Mouse (Mus musculus): ENCODE measurements around the gene Vps13d. TPM values are rescaled to one million over a fixed set of nuclear protein-coding genes. Genes with fewer than 3 reads are reported as not detected.
A peak's percentile ranks its signal among the peaks of the same experiment; 100 is the strongest.

The Vps13d gene
- polyA plus RNA-seq, 1 experiment, result 7.3 TPM

GRCm38 (mm10) chr4:144986016-144986805 is 208.6 kb downstream of the Vps13d start:
- Histone ChIP-seq H3K4me3 (ENCODE audit: control insufficient read depth, low read depth, low read length) (no peak overlapping the region), H3K27me3 (ENCODE audit: control insufficient read depth, insufficient read depth, low read length) (no peaks in the 10 kb centered on the region), H3K36me3 (ENCODE audit: control insufficient read depth, insufficient read depth, low read length) (no peaks in the 10 kb centered on the region), H3K27ac (ENCODE audit: control insufficient read depth, insufficient read depth, low read depth, low read length) (no peak overlapping the region), H3K4me1 (ENCODE audit: control insufficient read depth, insufficient read depth, low read length) (peaks cover 2% of the 10 kb centered on the region; the same call in 1 of the 2 replicates)
- TF ChIP-seq POLR2A (IDR thresholded peaks at IDR 0.05; ENCODE audit: control insufficient read depth, low read depth, low read length) (no peak), CTCF (IDR thresholded peaks at IDR 0.05; ENCODE audit: control insufficient read depth, insufficient read depth, insufficient replicate concordance, low read depth, low read length) (no peak)

GRCm38 (mm10) chr4:144983821-144984371 is 210.9 kb downstream of the Vps13d start:
- H3K36me3 ChIP-seq (ENCODE audit: control insufficient read depth, insufficient read depth, low read length), result no peaks in the 10 kb centered on the region
- no peaks in the 10 kb centered on the region for H3K27me3 ChIP-seq (ENCODE audit: control insufficient read depth, insufficient read depth, low read length)
- TF ChIP-seq CTCF (IDR thresholded peaks at IDR 0.05; ENCODE audit: control insufficient read depth, insufficient read depth, insufficient replicate concordance, low read depth, low read length) (no peak), POLR2A (IDR thresholded peaks at IDR 0.05; ENCODE audit: control insufficient read depth, low read depth, low read length) (no peak)
- peak overlapping the region; percentile 74 for H3K27ac ChIP-seq (ENCODE audit: control insufficient read depth, insufficient read depth, low read depth, low read length)
- peaks cover 2% of the 10 kb centered on the region; the same call in 1 of the 2 replicates for H3K4me1 ChIP-seq (ENCODE audit: control insufficient read depth, insufficient read depth, low read length)
- no peak overlapping the region for H3K4me3 ChIP-seq (ENCODE audit: control insufficient read depth, low read depth, low read length)

GRCm38 (mm10) chr4:144983228-144983744 is 211.5 kb downstream of the Vps13d start:
- peak overlapping the region; percentile 74 for H3K27ac ChIP-seq (ENCODE audit: control insufficient read depth, insufficient read depth, low read depth, low read length)
- TF ChIP-seq CTCF (IDR thresholded peaks at IDR 0.05; ENCODE audit: control insufficient read depth, insufficient read depth, insufficient replicate concordance, low read depth, low read length) (no peak), POLR2A (IDR thresholded peaks at IDR 0.05; ENCODE audit: control insufficient read depth, low read depth, low read length) (no peak)
- no peaks in the 10 kb centered on the region for H3K36me3 ChIP-seq (ENCODE audit: control insufficient read depth, insufficient read depth, low read length)
- no peak overlapping the region for H3K4me3 ChIP-seq (ENCODE audit: control insufficient read depth, low read depth, low read length)
- H3K27me3 ChIP-seq (ENCODE audit: control insufficient read depth, insufficient read depth, low read length), result no peaks in the 10 kb centered on the region
- H3K4me1 ChIP-seq (ENCODE audit: control insufficient read depth, insufficient read depth, low read length), result peaks cover 2% of the 10 kb centered on the region; the same call in 1 of the 2 replicates

GRCm38 (mm10) chr4:144980811-144981551 is 213.8 kb downstream of the Vps13d start:
- no peak overlapping the region for H3K4me3 ChIP-seq (ENCODE audit: control insufficient read depth, low read depth, low read length)
- H3K27ac ChIP-seq (ENCODE audit: control insufficient read depth, insufficient read depth, low read depth, low read length), result no peak overlapping the region; the same call in none of the 2 replicates
- peaks cover 2% of the 10 kb centered on the region; the same call in 1 of the 2 replicates for H3K4me1 ChIP-seq (ENCODE audit: control insufficient read depth, insufficient read depth, low read length)
- H3K27me3 ChIP-seq (ENCODE audit: control insufficient read depth, insufficient read depth, low read length), result no peaks in the 10 kb centered on the region
- TF ChIP-seq POLR2A (IDR thresholded peaks at IDR 0.05; ENCODE audit: control insufficient read depth, low read depth, low read length) (no peak), CTCF (IDR thresholded peaks at IDR 0.05; ENCODE audit: control insufficient read depth, insufficient read depth, insufficient replicate concordance, low read depth, low read length) (no peak)
- H3K36me3 ChIP-seq (ENCODE audit: control insufficient read depth, insufficient read depth, low read length), result no peaks in the 10 kb centered on the region

- Histone ChIP-seq H3K27me3 (ENCODE audit: control insufficient read depth, insufficient read depth, low read length) (no peaks in the 10 kb centered on the region), H3K4me1 (ENCODE audit: control insufficient read depth, insufficient read depth, low read length) (peaks cover 2% of the 10 kb centered on the region; the same call in 1 of the 2 replicates), H3K27ac (ENCODE audit: control insufficient read depth, insufficient read depth, low read depth, low read length) (no peak overlapping the region), H3K4me3 (ENCODE audit: control insufficient read depth, low read depth, low read length) (no peak overlapping the region), H3K36me3 (ENCODE audit: control insufficient read depth, insufficient read depth, low read length) (no peaks in the 10 kb centered on the region)
- TF ChIP-seq CTCF (IDR thresholded peaks at IDR 0.05; ENCODE audit: control insufficient read depth, insufficient read depth, insufficient replicate concordance, low read depth, low read length) (no peak), POLR2A (IDR thresholded peaks at IDR 0.05; ENCODE audit: control insufficient read depth, low read depth, low read length) (no peak)
Observed at GRCm38 (mm10) chr4:144980110-144980509, 214.7 kb downstream of the Vps13d start.

- Histone ChIP-seq H3K36me3 (ENCODE audit: control insufficient read depth, insufficient read depth, low read length) (no peaks in the 10 kb centered on the region), H3K27ac (ENCODE audit: control insufficient read depth, insufficient read depth, low read depth, low read length) (no peak overlapping the region), H3K4me3 (ENCODE audit: control insufficient read depth, low read depth, low read length) (peak overlapping the region; percentile 77), H3K4me1 (ENCODE audit: control insufficient read depth, insufficient read depth, low read length) (no peaks in the 10 kb centered on the region), H3K27me3 (ENCODE audit: control insufficient read depth, insufficient read depth, low read length) (no peaks in the 10 kb centered on the region)
- no peak for TF ChIP-seq POLR2A (IDR thresholded peaks at IDR 0.05; ENCODE audit: control insufficient read depth, low read depth, low read length)
- no peak for TF ChIP-seq CTCF (IDR thresholded peaks at IDR 0.05; ENCODE audit: control insufficient read depth, insufficient read depth, insufficient replicate concordance, low read depth, low read length)
Observed at GRCm38 (mm10) chr4:144978039-144978438, 216.8 kb downstream of the Vps13d start.

- Histone ChIP-seq H3K36me3 (ENCODE audit: control insufficient read depth, insufficient read depth, low read length) (no peaks in the 10 kb centered on the region), H3K27ac (ENCODE audit: control insufficient read depth, insufficient read depth, low read depth, low read length) (no peak overlapping the region), H3K4me3 (ENCODE audit: control insufficient read depth, low read depth, low read length) (no peak overlapping the region), H3K4me1 (ENCODE audit: control insufficient read depth, insufficient read depth, low read length) (no peaks in the 10 kb centered on the region), H3K27me3 (ENCODE audit: control insufficient read depth, insufficient read depth, low read length) (no peaks in the 10 kb centered on the region)
- TF ChIP-seq POLR2A (IDR thresholded peaks at IDR 0.05; ENCODE audit: control insufficient read depth, low read depth, low read length), result no peak
- no peak for TF ChIP-seq CTCF (IDR thresholded peaks at IDR 0.05; ENCODE audit: control insufficient read depth, insufficient read depth, insufficient replicate concordance, low read depth, low read length)
Observed at GRCm38 (mm10) chr4:144977057-144977456, 217.7 kb downstream of the Vps13d start.

All from testis, adult 2 months (tissue).